Mouse (Mus musculus) megakaryocyte, adult 5-6 weeks (primary cell): ENCODE measurements at regions not wholly inside any gene's neighbourhood (a gene's known extent, or its start where the extent isn't known, plus 50 kb on each side); places are given as distances from the start of the nearest gene placed in this dataset.

Source experiments
- ATAC-seq: 2 replicates; pipeline ENCODE4 v1.8.0; 2016; ENCODE audit warnings: mild to moderate bottlenecking, inconsistent platforms; ENCODE audit not compliant: poor library complexity, severe bottlenecking

- ATAC-seq: peak; percentile 69
Observed at GRCm38 (mm10) chr14:105435343-105435742, 177.0 kb downstream of the Ndfip2 start.

- ATAC-seq: no peak
Observed at GRCm38 (mm10) chr14:105433456-105433855, 175.1 kb downstream of the Ndfip2 start.

DNA sequence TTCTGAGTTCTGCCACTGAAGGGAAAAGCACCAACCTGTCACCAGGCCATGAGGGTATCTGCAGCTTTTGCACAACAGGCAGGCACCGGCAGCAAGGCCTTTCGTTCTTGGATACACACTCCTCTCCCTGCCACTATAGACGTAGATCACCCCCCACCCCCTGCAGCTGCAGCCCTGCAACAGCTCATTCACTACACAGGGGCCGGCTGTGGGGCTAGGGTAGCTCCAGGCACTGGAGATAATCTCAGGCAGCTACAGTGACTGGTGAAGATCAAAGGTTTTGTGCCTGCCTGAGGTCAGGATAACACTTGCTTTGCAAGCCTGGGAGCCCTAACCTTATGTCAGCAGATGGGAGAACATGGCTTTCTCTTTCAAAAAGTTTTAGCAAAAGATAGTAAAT is 174.3 kb downstream of the Ndfip2 start:
- ATAC-seq: no peak

DNA sequence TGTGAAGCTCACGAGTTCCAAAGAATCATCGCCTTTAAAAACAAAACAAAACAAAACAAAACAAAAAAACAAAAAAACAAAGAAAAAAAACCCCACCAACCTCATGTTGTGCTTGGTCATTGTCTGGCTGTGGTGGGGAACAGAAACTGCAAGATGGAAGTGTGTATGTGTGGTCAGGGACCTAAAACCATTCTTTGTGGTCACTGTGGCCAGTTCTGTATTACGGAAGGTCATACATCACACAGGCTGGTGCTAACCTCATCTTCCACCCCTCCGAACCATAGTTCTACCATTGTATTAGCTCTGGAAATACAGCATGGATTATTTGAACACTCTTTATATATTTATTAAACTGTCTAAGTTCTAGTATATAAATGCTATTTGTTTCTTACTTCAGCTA is 173.2 kb downstream of the Ndfip2 start:
- peak; percentile 86 for ATAC-seq

GRCm38 (mm10) chr14:105429664-105430257 is 171.4 kb downstream of the Ndfip2 start:
- ATAC-seq: no peak

GRCm38 (mm10) chr14:105427474-105427901 is 169.1 kb downstream of the Ndfip2 start:
- no peak for ATAC-seq

DNA sequence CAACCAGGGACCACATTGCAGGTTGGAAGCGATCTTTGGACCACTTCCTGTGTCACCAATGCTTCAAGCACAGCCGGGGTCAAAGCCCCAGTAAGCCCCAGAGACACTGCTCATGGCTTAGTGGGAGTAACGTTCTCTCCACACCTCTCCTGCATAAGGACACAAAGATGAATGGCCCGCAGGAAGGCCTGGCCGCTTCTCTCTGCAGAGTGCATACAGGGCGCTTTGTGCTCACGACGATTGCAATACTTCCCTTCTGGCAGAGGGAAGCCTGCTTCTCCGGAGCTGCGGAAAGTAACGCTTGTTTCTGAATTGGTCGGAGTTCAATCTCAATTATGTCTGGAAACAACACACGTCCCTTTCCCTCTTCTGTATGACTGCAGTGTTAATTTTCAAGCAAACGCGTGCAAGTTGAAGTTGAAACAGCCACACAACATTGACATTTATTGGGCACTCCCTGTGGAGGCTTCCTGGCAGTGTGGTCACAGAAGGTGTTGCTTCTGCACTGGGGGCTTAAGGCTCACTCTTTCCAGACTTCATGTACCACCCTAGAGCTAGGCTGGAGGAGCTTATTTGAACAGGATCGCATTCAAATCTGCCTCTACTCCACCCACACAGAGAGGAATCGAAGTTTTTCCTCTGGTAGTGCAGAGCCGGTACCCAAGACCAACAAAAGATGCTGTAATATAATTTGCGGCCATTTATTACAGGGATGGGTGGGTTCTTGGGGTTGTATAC is 168.4 kb downstream of the Ndfip2 start:
- ATAC-seq: no peak

DNA sequence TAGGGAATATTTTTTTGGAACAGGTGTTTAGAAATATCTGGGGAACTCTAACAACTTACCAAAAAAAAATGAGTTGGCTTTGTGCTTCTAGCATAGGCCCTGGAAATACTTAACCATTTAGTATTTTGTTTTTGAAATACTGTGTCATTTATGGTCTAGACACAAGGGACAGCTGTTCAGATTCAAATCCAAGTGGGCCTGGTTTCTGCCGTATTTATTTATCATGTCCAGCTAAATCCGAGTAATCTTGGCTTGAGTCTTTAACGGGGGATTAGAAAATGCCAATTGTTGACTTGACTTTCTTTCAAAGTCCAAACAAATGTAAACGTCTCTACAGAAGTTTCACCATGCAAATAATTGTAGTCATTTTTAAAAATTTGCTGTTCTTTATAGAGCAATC is 159.6 kb downstream of the Ndfip2 start:
- no peak for ATAC-seq

GRCm38 (mm10) chr14:105417458-105417960 is 159.1 kb downstream of the Ndfip2 start:
- no peak for ATAC-seq

DNA sequence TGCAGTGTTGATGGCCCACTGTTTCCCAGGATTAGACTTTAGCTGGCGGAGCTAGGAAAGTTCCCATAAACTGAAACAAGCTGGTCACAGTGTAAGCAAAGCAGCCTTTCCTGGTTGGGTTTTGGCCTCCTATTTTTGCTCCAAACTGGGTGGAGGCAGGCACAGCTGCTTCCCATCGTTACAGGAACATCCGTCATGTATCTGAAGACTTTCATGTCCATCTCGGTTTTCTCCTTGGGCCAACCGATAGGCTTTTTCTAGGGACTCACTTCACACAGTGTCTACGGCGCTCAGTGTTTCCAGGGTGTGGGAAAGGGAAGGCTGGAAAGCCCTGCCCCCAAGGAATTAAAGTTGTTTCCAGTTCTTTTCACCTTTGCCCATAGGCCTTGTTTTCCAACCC is 158.6 kb downstream of the Ndfip2 start:
- no peak for ATAC-seq

DNA sequence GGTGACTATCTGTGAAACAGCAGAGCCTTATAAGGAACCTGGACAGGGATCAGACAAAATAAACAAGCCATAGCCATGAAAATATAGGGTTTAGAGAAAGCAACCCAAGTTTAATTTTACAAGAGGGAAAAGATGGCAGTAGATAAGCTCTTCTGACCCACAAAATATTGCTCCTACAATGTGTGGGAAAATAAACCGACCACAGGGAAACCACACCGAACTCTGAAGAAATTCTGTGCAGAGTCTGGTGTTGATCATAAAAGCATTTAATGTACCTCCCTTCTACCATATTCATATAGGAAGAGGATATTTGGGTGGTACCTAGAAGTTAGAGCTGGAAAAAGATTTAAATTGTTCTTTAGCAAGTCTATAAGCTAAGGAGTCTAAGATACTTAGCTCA is 146.3 kb downstream of the Ndfip2 start:
- ATAC-seq: peak; percentile 45

- no peak for ATAC-seq
Observed at GRCm38 (mm10) chr14:105404241-105404640, 145.9 kb downstream of the Ndfip2 start.

- ATAC-seq: no peak
Observed at GRCm38 (mm10) chr14:105403256-105403655, 144.9 kb downstream of the Ndfip2 start.

DNA sequence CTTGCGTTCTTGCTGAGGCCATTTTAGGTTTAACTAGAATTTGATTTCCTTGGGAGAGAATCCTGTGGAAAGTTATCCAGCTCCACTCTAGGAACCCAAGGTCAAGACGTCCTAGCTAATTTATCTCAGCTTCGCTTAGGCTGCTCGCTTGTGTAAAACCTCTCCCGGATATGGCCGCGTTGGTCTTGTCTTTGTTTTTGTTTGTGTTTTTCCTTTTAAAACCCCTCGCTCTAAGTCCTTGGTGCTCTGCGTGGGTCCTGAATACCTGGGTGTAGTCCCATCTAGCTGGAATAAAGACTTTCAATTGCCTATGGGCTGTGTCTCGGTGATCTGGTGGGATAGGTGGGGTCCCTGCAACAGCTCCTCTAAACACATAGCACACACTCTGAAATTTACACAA is 144.2 kb downstream of the Ndfip2 start:
- ATAC-seq: no peak

DNA sequence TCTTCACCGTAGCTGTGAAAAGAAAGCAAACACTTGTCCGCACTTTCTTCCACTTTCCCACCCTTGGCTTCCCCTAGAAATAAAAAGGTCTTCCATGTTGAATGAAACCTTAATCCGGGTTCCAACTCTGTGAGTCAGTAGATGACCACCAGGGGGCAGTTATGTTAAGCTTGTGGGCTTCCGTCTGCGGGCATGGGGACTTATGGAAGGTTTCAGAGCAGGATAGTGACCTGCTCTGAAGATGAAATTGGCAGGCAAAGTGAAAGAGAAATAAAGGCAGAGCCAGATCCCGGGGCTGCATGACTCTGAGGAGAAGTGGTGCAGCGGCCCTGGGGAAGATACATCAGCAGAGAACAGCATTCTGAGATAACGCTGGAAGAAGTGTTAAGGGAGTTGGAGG is 139.1 kb downstream of the Ndfip2 start:
- ATAC-seq: peak; percentile 87

- ATAC-seq: no peak
Observed at GRCm38 (mm10) chr14:105392079-105392813, 133.9 kb downstream of the Ndfip2 start.

- no peak for ATAC-seq
Observed at GRCm38 (mm10) chr14:105391430-105391829, 133.1 kb downstream of the Ndfip2 start.

GRCm38 (mm10) chr14:105385119-105385518 is 126.7 kb downstream of the Ndfip2 start:
- ATAC-seq: no peak

DNA sequence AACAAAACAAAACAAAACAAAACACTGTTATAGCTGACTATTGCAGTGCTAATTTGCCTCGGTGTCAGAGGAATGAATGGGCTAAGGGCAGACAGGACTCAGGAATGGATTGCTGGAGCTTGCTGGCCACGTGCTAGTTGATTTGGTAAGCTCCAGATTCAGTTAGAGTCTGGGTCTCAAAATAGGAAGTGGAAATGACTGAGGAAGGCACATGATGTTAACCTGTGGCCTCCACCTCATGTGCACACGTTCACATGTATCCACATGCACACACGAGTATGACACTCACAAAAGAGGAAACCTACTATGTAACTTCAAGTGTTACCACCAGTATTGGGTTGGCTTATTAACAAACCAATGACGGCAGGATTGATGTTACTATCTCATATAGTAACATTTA is 125.0 kb downstream of the Ndfip2 start:
- ATAC-seq: no peak

GRCm38 (mm10) chr14:105380101-105380500 is 121.7 kb downstream of the Ndfip2 start:
- ATAC-seq: no peak

DNA sequence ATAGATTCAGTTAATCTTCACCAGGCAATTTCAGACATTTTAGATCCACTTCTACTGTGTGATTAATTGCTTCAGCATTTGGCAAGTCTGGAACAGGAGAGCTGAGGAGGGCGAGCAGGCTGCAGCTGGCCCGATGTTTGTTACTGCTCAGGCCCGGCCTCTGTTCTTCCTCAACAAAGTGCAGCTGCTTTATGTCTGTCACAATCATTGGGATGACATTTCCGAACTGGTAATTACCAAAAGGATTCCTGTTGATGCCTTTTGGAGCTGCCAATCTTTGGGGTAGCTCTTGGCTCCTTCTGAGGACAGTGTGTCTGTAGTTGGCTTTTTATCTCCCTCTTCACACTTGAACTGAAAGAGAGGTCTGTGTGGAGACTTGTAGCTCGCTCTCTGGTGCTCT is 119.4 kb downstream of the Ndfip2 start:
- no peak for ATAC-seq
